Mouse (Mus musculus): ENCODE results near the gene Agap1. TPM values are rescaled to one million over a fixed set of nuclear protein-coding genes. Genes with fewer than 3 reads are reported as not detected.

Agap1 gene
- total and polyA plus RNA-seq, 3 experiments: 0.01 TPM; not detected in 2

DNA sequence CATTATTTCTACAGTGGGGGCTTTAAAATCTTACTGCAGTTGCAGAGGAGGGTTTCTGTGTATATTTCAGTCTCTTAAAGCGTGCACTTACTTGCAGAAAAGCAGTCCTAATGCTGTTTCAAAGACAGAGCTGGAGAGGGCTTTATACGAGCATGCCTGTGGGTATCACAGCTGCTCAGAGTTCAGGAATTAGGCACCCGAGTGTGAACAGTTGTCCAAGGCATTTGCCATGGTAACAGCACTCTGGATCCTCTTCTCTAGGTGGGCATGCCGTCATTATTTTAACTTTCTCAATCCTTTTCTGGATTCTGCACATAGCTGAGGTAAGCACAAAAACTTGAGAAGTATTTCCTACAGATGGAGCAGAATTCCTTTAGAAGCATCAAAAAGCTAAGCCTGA is 321.1 kb downstream of the Agap1 start:
- no peak for DNase-seq (ENCODE audit: low read depth, low spot score)
- no peaks in the 10 kb centered on the region for H3K4me1 ChIP-seq (ENCODE audit: control insufficient read depth in 1 of 2, insufficient read depth in 2 of 2, low read length in 2 of 2)
- TF ChIP-seq TBP (IDR thresholded peaks at IDR 0.05; ENCODE audit: low read depth, low read length) (no peak), GATA1 (IDR thresholded peaks at IDR 0.05; ENCODE audit: low read depth, low read length) (no peak), MAFK (IDR thresholded peaks at IDR 0.05; ENCODE audit: borderline replicate concordance, low read depth, low read length) (no peak), ZKSCAN1 (IDR thresholded peaks at IDR 0.05; ENCODE audit: low read depth, low read length) (no peak)
- no peak overlapping the region for H3K4me3 ChIP-seq (ENCODE audit: control insufficient read depth in 1 of 2, insufficient read depth in 1 of 2, low read depth in 2 of 2, low read length in 2 of 2)
- H3K79me2 ChIP-seq (ENCODE audit: control insufficient read depth, insufficient read depth, low read length, poor library complexity): no peaks in the 10 kb centered on the region
- H3K27ac ChIP-seq (ENCODE audit: control insufficient read depth, low read depth, low read length): no peak overlapping the region
- H3K9me3 ChIP-seq (replicated peaks; ENCODE audit: insufficient read depth, low read length): no peaks in the 10 kb centered on the region
- H3K9ac ChIP-seq (ENCODE audit: control insufficient read depth, low read depth, low read length, poor library complexity, severe bottlenecking): no peak overlapping the region
- H3K27me3 ChIP-seq (ENCODE audit: control insufficient read depth in 1 of 2, insufficient read depth in 2 of 2, low read length in 2 of 2): no peaks in the 10 kb centered on the region
- H3K36me3 ChIP-seq (ENCODE audit: control insufficient read depth in 1 of 2, insufficient read depth in 2 of 2, low read length in 2 of 2): no peaks in the 10 kb centered on the region

DNA sequence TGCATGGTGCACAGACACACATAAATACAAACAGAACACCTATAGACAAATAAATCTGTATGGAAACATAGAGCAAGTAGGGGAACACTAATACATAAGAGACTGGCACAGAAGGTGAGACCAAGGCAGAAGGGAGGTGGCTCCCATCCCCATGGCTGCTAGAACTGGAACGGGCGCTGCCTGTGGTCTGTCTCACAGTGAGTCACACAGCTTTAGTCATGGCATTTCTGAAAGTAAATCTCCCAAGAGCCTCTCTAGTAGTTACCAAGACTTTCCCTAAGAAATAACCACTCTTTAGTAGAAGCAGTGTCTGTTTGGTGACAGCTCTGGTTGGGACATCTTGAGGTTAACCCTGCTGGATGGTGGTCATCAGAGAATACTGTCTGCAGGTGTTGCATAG is 326.1 kb downstream of the Agap1 start:
- Histone ChIP-seq H3K27ac (ENCODE audit: control insufficient read depth, low read depth, low read length) (no peak overlapping the region), H3K36me3 (ENCODE audit: control insufficient read depth in 1 of 2, insufficient read depth in 2 of 2, low read length in 2 of 2) (no peaks in the 10 kb centered on the region), H3K4me3 (ENCODE audit: control insufficient read depth in 1 of 2, insufficient read depth in 1 of 2, low read depth in 2 of 2, low read length in 2 of 2) (no peak overlapping the region), H3K9ac (ENCODE audit: control insufficient read depth, low read depth, low read length, poor library complexity, severe bottlenecking) (no peak overlapping the region), H3K27me3 (ENCODE audit: control insufficient read depth in 1 of 2, insufficient read depth in 2 of 2, low read length in 2 of 2) (no peaks in the 10 kb centered on the region), H3K9me3 (replicated peaks; ENCODE audit: insufficient read depth, low read length) (no peaks in the 10 kb centered on the region), H3K4me1 (ENCODE audit: control insufficient read depth in 1 of 2, insufficient read depth in 2 of 2, low read length in 2 of 2) (no peaks in the 10 kb centered on the region), H3K79me2 (ENCODE audit: control insufficient read depth, insufficient read depth, low read length, poor library complexity) (no peaks in the 10 kb centered on the region)
- no peak for DNase-seq (ENCODE audit: low read depth, low spot score)
- TF ChIP-seq POLR2AphosphoS5 (IDR thresholded peaks at IDR 0.05; ENCODE audit: borderline replicate concordance, low read depth, low read length) (no peak), CTCF (IDR thresholded peaks at IDR 0.05 in 2 of 3, conservative IDR thresholded peaks at IDR 0.05 in 1 of 3; ENCODE audit: control insufficient read depth in 1 of 3, insufficient read depth in 1 of 3, low read depth in 2 of 3, low read length in 3 of 3, poor library complexity in 1 of 3, severe bottlenecking in 1 of 3) (no peak), KAT2A (conservative IDR thresholded peaks at IDR 0.05; ENCODE audit: low read depth, low read length) (no peak), USF2 (IDR thresholded peaks at IDR 0.05; ENCODE audit: borderline replicate concordance in 1 of 2, insufficient read depth in 1 of 2, low read depth in 1 of 2, low read length in 2 of 2) (no peak), MYB (IDR thresholded peaks at IDR 0.05; ENCODE audit: low read depth, low read length) (no peak), MXI1 (IDR thresholded peaks at IDR 0.05; ENCODE audit: low read depth, low read length) (no peak)

DNA sequence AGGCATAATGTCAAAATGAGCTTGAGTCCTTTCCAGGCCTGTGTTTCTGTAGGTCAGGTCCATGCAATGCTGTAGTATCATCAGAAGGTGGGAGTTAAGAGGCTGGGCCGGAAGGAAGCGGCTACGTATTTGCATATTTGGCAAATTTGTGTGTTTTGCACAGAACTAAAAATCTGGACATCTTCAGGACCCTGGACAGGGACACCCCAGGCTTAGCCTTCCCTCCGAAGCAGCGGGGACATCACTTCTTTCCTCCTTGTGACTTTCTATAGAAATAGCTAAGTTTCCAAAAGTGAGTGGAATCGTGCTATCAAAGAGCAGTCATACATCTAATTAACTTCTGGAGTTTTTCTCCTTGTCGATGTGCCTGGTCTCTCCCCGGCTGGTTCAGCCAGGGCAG is 327.3 kb downstream of the Agap1 start:
- Histone ChIP-seq H3K79me2 (ENCODE audit: control insufficient read depth, insufficient read depth, low read length, poor library complexity) (no peaks in the 10 kb centered on the region), H3K4me1 (ENCODE audit: control insufficient read depth in 1 of 2, insufficient read depth in 2 of 2, low read length in 2 of 2) (no peaks in the 10 kb centered on the region), H3K9me3 (replicated peaks; ENCODE audit: insufficient read depth, low read length) (no peaks in the 10 kb centered on the region), H3K4me3 (ENCODE audit: control insufficient read depth in 1 of 2, insufficient read depth in 1 of 2, low read depth in 2 of 2, low read length in 2 of 2) (no peak overlapping the region), H3K36me3 (ENCODE audit: control insufficient read depth in 1 of 2, insufficient read depth in 2 of 2, low read length in 2 of 2) (no peaks in the 10 kb centered on the region), H3K27ac (ENCODE audit: control insufficient read depth, low read depth, low read length) (no peak overlapping the region), H3K27me3 (ENCODE audit: control insufficient read depth in 1 of 2, insufficient read depth in 2 of 2, low read length in 2 of 2) (no peaks in the 10 kb centered on the region), H3K9ac (ENCODE audit: control insufficient read depth, low read depth, low read length, poor library complexity, severe bottlenecking) (no peak overlapping the region)
- TF ChIP-seq ZNF384 (IDR thresholded peaks at IDR 0.05; ENCODE audit: low read depth, low read length): no peak
- DNase-seq (ENCODE audit: low read depth, low spot score): peak; percentile 3

Measured in MEL (cell line).